Mouse (Mus musculus): ENCODE measurements around the gene Pttg1ip. TPM values are rescaled to one million over a fixed set of nuclear protein-coding genes. Genes with fewer than 3 reads are reported as not detected.
A peak's percentile ranks its signal among the peaks of the same experiment; 100 is the strongest.

Gene Pttg1ip
- total RNA-seq, 2 experiments from 2014 or later: 71.6 to 82.0 TPM

DNA sequence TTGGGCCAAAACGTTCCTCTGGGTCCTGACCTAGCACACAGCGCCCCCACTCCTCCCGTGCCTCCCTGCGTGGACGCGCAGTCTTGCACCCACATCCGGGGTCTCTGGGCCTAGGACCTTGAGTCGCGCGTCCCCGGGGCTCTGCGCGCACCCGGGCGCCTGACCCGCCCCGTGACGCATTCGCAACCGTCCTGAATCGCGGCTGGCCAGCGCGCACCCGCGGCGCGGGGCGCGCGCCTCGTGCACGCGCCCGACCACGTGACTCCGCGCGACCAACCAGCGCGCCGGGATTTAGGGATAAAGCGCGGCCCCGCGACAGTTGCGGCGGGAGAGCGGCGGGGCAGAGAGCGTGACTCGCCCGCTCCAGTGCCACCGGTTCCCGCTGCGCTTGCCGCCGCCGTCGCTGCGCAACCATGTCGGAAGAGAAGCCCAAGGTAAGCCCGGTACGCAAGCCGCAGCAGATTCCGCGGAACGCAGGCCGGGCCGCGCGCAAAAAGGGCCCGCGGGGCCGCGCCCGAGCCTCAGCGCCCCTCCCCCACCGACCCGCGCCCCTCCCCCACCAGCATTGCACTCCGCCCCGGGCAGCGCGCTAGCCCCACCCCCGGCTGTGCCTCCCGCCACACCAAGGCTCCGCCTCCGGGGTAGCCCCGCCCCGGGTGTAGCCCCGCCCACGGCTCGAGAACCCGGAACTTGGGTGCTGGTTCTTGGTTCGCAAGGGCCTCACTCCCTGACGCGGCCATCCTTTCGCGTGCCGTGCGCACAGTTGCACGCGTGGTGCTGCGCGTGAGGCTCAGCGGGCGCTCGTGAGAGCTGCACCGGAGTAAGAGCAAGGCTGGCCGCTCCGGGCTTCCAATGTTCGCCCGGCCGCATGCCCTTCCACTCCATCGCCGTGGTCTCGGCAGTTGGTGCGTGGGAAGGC is 24.6 kb downstream of the Pttg1ip start, which contains the start of the genes Sumo3 and Gm49325:
Gene Sumo3, plus strand, starts transcription at position 190 of the 919 bp plus-strand sequence.
Gene Gm49325, plus strand, starts transcription at position 290 of the 919 bp plus-strand sequence.
- peak; percentile 95 to 97 for DNase-seq (ENCODE audit: low spot score in 2 of 2)

DNA sequence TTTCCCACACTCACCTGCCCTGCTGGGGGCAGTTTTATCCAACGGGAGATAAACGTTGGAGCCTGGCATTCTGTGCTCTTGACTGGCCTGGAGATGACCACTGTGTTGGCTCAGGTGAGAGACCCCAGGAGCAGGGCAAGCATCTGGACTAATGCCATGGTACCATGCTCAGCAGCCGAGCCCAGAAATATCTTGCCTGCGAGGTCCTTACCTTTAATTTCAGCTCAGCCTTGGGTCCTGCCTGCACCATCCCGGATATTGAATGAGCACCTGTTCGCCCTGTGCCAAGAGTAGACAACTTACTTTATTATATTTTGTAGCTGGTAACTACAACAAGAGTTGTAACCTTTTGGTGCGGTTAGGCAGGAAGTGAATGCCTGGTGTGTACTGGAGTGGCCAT is 25.3 kb downstream of the Pttg1ip start:
- DNase-seq (ENCODE audit: low spot score in 2 of 2): no peak

DNA sequence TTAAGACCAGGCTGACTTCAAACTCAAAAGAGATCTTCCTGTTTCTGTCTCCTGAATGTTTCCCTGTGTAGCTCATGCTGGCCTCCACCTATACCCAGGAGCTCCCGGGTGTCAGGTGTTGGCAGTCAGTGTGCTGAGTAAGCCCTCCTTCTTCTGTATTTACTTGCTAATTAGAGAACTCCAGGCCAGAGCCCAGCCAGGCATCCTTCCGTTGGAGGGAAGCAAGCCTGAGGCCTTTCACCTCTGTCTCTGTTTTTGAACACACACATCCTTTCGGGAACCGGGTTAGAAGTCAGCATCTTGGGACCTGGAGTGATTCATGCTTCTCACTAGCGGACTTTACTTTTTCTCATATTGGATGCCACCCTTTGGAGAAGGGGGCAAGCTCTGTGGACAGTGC is 25.9 kb downstream of the Pttg1ip start:
- no peak for DNase-seq (ENCODE audit: low spot score in 2 of 2)

DNA sequence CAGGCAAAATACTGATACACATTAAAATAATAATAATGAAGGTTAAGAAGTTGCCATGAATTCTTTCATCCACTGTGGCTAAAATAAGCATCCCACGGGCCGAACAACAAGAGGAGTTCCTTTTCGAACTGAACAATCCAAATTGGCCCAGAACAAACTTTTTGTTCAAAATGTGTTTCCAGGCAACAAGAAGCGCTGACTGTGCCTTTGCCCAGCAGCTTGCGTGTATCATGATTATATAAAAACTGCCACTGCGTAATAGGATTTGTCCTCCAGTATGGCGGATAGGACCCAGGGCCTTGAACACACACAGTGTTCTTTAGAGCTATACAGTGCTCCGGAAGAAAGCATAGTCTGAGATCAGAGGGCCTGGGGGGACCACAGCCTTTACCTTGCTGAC is 27.1 kb downstream of the Pttg1ip start:
- DNase-seq (ENCODE audit: low spot score in 2 of 2): no peak

DNA sequence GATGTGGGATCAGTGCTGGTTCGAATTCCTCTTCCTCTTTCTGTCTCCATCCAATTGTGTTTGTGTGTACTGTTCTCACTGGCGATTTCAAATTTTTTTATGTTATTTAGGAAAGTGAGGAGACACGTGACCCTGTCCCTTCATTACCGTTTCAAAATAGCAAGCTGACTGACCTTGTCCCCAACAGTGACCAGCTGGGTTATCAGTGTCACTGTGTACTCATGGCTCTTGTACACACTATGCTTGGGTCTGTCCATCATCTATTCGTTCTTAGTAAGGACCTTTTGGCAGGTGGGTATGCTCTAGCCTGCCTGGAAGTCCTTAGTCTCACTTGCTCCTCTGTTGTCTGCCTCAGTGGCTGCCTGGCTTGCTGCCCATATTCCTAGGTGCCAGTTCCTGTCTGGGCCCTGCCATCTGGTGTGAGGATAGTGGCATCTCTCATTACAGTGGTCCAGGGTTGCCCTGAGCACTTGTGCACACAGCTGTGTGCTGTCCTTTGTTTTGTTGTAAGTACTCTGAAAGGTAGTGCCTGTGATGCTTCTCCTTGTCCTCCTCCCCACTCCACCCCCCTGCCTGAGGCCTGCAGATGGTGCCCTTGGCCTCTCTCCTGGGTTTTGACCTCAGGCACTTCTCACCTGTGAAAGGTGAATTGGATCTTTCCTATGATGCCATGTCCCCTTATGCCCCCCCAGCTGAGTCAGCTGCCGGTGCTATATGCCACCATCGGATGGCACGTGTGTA is 28.9 kb downstream of the Pttg1ip start:
- no peak for DNase-seq (ENCODE audit: low spot score in 2 of 2)

DNA sequence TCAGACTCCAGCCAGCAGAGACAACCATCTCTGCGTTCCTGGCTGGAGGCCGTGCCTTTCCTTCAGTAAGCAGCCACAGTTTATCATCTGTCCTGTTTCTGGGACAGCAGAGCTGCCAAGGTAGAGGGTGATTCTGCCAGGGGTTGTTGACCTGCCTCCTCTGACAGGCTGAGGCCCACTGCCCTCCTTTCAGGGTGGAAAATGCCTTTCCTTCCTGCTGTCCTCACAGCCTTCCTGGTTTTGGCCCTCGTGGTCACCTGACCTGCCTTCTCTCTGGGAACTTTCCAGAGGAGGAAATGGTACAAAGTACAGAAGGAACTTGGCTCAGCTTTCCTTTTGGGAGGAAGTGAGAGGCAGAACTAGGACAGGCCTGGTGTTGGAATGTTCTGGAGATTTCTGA is 31.9 kb downstream of the Pttg1ip start:
- no peak for DNase-seq (ENCODE audit: low spot score in 2 of 2)

DNA sequence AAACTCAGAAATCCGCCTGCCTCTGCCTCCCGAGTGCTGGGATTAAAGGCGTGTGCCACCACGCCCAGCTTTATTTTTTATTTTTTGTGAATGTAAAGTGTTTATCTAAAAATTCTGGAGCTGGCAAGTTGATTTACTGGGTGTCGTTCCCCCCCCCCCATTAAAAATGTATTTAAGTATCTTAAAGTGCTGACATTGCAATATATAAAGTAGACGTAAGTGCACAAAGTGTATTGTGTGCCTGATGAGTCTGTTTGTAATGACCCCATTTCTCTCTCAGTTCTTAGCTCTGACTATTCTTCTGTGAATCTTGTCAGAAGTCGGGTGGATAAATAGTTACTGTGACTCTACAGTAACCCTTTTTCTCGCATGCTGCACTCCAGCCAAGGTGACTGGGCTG is 34.1 kb downstream of the Pttg1ip start:
- DNase-seq (ENCODE audit: low spot score in 2 of 2): no peak

DNA sequence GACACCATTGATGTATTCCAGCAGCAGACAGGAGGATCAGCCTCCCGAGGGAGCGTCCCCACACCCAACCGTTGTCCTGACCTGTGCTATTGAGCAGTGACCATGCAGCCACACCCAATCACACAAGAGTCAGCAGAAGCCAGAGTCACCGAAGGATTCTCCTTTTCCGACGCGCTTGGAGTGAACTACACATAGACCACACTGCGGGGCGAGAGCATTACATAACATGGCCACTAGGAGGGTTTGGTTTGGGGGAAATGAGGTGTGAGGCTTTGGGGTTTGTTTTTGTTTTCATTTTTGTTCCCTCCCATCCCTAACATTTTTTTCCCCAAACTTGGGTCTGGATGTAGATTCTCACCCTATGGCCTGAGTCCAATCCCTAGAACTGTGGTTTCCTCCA is 34.6 kb downstream of the Pttg1ip start:
- no peak for DNase-seq (ENCODE audit: low spot score in 2 of 2)

DNA sequence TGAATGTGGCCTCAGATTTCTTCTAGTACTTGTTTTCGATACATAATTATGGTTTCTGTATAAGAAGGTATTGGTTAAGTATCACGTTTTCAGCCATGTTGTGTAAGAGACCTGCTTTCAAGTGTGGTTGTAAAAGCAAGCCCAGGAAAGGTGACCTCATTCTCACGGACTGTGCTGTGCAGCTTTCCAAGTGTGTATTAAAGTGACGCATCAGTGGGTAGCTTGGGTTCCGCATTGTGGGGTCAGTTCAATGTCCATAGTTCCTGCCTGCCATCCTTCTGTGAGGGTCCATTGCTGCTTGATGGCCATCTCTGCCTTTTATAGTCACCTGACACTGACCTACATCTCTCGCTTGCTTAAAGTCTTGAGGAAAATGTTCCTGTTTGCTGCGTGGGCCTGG is 35.4 kb downstream of the Pttg1ip start:
- DNase-seq (ENCODE audit: low spot score in 2 of 2): no peak

DNA sequence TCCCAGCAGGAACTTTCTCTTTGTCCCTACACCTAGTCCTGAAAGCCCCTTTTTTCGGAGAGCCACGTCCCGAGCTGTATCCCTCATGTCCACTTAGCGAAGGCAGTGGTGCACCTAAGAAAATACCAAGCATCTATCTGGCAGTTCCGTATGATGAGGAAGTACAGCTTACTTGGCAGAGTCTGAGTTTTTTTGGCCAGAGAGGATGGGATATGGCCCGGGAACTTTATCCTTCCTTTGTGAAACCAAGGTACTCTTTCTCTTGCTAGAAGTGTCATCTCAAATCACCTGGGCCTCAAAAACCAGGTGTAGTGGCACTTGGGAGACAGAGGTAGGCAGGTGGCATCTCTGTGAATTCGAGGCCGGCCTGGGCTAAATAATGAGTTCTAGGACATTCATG is 40.0 kb downstream of the Pttg1ip start:
- DNase-seq (ENCODE audit: low spot score in 2 of 2): no peak

DNA sequence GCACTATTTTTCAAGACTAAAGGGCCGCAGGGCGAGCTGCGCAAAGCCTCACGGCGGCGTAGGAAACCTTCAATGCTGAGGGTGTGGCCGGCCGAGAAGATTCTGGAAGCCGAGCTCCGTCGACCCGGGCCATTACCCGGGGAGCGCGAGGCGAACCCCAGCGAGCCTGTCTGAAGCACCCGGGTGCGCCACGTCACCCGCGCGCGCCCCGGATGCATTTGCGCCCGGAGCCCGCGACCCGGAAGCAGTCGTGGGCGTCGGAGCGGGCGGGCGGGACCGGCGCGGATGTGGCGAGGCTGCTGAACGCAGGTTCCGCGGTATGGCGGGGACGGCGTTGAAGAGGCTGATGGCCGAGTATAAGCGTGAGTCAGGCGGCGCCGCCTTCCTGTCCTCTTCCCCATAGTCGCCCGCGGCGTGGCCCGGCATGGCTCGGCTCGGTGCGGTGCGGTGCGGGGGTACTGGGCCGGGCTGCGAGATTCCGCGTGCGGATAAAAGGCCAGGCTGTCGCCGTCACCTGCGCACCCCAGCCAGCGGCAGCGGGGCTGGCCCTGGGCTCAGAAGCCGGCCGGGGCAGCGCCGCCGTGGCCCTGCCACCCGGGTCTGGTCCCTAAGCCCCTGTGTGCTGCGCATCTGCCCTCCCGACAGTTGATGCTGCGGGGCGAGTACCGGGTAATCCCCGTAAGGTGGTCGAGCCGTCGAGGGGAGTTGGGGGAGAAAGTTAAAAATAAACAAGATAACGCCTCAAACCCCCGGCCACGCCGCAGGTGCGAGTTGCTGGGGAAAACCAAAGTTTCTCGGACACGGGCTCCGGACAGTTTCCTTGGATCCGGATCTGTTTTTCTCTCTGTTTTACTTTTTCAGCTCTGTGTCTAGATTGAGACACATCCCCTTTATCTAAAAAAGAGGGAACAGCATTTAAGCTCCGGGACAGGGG is 40.8 kb downstream of the Pttg1ip start, which contains the start of gene Ube2g2:
Gene Ube2g2, plus strand, starts transcription at position 221 of the 934 bp plus-strand sequence.
- DNase-seq (ENCODE audit: low spot score in 2 of 2): peak; percentile 92 to 96

DNA sequence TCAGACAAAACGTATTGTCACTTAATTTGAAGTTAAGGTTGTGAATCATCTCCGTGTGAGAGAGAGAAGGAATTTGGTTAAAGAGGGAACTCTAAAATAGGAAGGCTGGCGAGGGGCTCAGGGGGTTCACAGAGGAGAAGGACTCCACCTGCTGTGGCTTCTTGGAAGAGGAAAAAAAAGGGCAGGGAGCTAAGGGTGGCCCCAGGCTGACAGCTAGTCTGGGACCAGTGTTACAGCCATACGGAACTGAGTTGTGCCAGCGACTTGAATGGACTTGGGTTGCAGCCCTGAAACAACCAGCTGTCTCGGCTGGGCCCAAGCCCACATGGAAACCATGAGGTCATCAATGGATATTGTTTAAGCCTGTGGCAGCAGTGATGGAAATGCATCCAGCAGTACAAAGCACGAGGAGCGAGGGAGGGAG is 41.6 kb downstream of the Pttg1ip start:
- DNase-seq (ENCODE audit: low spot score in 2 of 2): peak; percentile 55 to 58

DNA sequence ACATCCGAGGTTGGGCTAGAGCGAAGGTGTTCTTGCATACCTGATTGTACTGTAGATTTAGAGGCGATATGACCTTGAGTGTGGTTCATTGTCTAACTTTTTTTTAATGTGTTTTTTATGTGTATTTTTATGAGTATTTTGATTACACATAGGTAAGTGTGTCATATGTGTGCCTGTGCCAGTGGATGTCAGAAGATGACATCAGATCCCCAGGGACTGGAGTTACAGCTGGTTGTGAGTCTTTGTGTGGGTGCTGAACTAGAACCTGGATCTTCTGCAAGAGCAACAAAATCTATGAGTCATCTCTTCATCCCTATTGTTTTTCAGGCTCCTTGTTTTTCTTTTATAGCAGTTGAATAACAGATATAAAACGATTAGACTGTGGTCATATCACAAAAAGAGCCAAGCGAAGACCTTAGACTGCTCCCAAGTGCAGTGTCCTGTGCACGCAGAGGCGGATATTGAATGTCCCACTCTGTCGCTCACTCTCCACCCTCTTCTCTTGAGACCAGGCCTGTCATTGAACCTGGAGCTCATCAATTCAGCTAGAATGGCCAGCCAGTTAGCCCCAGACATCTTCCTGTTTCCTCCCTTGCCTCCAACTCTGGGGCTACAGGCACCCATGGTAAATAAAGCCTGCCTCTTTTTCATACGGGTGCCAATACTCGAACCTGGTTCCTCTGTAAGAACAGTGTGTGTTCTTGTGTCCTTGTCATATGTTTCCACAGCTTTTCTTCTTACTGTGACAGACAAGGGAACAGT is 42.3 kb downstream of the Pttg1ip start:
- no peak for DNase-seq (ENCODE audit: low spot score in 2 of 2)

DNA sequence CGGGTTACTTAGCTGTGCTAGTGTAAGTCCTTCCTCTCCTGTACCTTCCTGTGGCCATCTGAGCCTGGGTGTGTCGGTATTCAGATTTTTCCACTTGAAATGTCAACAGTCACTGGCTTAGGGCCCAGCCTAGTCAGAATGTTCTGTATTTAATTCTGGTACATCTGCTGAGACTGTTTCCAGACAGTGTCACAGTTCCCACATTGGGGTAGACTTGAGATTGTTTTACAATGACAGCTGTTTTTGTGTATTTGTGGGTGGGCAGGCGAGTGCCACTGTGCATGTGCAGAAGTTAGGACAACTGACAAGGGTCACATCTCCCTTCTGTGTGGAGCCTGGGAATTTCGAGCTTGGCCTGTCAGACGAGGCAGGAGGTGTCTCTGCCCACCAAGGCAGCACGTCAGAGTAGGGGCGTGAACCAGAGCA is 43.1 kb downstream of the Pttg1ip start:
- no peak for DNase-seq (ENCODE audit: low spot score in 2 of 2)

DNA sequence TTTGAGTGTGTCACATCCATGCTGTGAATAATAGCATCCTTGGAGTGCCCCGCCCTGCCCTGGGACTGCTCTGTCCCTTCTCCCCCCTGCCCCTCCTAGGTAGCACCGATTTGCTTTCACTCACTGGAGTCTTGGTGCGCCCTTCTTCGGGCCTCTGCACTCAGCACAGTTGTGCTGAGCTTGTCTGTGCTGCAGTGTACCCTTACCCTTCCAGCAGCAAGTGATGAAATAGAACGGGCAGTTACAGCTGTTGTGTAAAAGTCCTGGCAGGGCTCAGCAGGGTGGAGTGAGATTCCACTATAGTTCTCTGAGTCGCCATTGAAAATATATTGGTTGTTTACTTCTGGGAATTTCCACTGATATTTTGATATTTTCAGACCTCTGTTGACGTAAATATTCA is 44.5 kb downstream of the Pttg1ip start:
- no peak for DNase-seq (ENCODE audit: low spot score in 2 of 2)

DNA sequence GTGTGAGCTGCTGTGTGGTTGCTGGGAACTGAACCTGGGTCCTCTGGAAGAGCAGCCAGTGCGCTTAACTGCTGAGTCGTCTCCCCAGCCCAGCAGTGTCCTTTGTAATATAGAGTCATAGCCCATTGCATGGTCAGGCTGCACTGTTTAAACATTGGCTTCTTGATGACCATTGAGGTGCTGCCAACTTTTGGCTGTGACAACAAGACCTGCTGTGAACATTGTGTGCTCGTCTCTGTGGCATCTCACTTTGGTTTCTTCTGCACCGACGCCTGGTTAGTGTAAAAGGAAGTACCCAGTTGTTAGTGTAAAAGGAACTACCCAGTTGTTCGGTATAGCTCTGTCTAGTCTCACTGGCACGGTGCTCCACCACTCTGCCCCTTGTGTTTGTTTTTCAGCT is 45.1 kb downstream of the Pttg1ip start:
- no peak for DNase-seq (ENCODE audit: low spot score in 2 of 2)

DNA sequence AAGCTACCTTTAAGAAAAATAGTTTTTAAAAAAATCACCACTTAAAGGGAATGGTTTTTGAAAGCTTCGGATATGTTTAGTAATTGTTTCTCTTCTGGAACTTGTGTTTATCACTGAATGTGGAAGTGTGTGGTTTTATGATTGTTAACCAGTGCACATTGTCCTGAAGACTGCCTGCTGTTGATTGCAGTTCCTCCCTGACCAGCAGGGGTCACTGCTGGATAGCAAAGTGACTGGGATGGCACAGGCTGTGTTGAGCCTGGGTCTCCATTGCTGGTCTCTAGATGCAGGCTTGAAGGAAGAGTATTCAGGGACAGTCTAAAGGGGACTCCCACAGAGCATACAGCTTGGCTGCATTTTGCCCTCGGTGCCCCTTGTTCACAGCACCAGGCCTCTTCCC is 46.0 kb downstream of the Pttg1ip start:
- peak; percentile 89 to 92 for DNase-seq (ENCODE audit: low spot score in 2 of 2)

DNA sequence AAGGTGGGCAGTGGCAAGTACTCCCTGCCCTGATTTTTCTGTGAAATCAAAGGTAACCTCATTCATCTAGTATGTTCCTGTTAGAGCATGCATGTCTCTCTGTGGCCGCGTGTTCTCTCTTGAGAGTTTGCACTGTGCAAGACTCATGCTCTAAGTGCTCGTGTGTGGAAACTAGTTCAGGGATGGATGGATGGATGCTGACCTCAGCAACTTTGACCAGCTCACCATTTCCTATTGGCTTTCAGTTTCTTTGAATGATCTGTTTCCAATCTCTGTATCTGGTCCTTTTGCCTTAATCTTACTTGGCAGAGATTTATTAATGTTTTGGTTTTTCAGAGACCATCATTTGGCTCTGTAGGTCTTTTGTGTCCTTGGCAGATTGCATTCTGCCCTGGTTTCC is 47.6 kb downstream of the Pttg1ip start:
- DNase-seq (ENCODE audit: low spot score in 2 of 2): no peak

DNA sequence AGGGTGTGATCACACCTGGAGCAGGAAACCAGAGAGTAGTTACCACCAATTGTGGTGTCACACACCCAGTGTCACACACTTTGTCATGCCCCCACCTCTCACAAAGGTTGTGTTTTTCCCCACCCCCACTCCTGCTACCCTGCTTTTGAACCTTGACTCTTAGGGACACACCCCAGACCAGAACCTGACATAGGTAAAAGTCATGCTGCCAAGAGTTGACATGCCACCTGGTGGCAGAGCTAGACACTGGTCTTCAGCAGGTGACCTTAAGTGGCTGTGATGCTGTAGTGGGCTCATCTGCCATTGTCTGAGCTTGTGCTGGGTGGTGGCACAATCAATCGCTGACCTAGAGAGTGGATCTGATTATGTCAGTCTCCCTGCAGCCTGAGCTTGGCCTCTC is 48.5 kb downstream of the Pttg1ip start:
- no peak for DNase-seq (ENCODE audit: low spot score in 2 of 2)

DNA sequence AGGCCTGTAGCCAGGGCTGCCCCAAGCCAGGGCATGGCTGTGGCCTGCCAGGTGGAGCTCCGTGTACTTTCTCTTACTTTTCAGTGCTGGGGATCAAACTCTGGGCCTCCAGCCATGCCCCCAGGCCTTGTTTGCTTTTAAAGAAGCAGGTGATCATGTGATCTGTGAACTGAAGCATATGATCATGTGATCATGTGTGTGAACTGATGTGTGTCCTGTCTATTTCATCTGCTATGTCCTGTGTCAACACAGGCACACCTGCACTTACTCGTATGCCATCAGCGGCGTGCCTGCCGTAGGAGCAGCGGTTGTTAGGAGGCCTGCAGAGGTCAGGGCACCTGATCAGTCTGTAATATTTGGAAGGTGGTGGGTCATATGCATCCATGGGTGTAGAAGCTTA is 52.5 kb downstream of the Pttg1ip start:
- no peak for DNase-seq (ENCODE audit: low spot score in 2 of 2)

All from layer of hippocampus, postnatal 10 days (tissue).